Mouse (Mus musculus) left cerebral cortex, adult 8-10 months (tissue): ENCODE results near the gene Rapgef4. TPM values are rescaled to one million over a fixed set of nuclear protein-coding genes. Genes with fewer than 3 reads are reported as not detected.

ENCODE experiments used
- DNase-seq, 2 experiments: peaks; one replicate each; pipeline ENCODE4 v3.0.0; 2022; ENCODE audit warnings: low spot score in 2 of 2
- total RNA-seq, 4 experiments: library from RNA; stranded (reverse); gene quantifications; 2 replicates each; pipeline ENCODE4 v1.2.4; 2022

Rapgef4 gene
- total RNA-seq, 4 experiments from 2014 or later: 457 to 612 (median 529) TPM

DNA sequence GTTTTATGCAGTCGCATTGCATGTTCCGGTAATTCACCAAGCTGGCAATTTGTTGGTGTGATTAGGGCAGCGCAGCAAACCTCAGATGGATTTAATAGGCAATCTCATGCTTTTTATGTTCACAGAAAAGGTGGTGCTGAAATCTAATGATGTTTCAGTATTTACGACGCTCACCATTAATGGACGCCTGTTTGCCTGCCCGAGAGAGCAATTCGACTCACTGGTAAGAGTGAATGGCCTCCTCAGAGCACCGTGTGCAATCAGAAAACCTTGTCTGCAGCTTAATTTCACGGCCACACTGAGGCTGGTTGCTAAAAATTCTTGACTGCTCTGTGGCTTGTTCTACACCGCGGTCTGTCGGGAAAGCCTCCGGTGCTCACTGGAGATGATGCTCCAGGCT is 247.8 kb downstream of the Rapgef4 start:
- DNase-seq: no peak

DNA sequence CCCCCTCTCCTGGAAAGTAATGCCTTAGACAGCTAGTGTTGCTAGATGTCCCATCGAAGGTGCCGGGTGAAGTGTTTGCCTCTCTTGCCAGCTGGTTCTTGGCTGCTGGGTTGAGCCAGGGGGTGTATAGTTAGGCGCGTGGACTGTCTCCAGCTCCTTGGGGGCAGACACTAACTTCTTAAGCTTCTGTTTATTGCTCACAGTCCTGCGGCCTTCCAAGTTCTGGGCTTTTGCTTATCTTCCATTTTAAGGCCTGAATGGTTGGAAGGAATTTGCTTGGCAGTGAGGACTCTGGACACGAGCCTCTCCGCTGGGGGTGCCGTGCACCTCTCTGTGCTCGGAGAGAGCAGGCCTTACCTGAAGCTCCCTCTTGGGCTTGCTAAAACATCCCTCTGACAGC is 249.5 kb downstream of the Rapgef4 start:
- DNase-seq: no peak

DNA sequence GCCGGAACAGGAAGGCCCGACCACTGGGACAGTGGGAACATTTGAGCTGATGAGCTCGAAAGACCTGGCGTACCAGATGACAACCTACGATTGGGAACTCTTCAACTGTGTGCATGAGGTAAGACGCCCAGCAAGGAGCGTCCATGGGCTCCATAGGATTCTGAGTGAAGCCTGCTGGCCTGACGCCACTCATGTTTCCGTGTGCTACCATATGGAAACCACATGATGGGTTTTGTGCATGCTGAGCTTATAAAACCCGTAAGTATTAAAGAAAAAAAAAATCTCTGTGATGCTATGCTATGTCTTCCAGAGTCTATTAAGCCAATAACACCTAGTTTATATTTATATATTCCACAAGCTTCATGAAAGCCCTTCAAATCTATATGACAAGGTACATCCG is 253.0 kb downstream of the Rapgef4 start:
- DNase-seq: no peak

DNA sequence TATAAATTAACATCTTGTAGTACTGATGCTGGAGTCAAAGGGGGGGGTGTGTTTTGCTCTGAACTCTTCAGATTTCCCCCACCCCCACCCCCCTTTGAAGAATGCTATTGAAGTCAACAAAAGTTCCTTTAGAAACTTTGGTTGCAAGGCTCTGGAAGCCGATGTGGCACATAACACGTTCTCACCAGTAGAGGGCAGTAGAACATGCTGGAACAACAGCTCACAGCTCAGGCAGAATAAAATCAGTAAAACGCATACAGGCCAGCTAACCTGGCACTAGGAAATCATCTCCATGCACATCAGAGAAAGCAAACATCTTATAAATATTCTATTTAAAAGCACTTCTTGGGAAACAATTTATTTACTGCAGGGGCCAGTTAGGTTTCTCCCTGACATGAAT is 253.9 kb downstream of the Rapgef4 start:
- DNase-seq: peak; percentile 39 to 58

DNA sequence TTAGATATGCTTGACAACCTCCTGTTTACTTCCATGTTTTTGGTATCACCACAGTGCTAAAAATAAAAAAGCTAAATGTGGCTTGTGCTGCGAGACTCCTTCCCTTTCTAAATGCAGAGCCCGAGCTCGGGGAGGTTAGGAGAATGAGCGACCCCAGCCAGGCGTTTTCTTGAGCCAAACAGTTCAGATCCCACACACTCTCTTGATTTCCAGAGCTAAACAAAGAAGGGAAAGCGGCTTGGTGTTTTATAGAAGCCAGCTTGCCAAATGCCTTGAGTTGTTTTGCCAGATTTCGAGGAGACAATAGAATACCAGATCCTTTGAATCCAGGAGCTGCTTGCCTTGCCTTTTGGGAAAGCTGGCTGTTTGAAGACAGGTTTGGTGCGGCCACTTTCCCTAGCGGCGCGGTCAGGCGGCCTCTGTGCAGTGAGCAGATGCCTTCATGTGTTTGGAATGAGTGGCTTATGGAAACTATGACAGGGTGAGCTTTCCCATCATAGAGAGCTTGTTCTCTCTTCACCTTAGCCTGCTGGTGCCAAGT is 254.4 kb downstream of the Rapgef4 start:
- DNase-seq: no peak

DNA sequence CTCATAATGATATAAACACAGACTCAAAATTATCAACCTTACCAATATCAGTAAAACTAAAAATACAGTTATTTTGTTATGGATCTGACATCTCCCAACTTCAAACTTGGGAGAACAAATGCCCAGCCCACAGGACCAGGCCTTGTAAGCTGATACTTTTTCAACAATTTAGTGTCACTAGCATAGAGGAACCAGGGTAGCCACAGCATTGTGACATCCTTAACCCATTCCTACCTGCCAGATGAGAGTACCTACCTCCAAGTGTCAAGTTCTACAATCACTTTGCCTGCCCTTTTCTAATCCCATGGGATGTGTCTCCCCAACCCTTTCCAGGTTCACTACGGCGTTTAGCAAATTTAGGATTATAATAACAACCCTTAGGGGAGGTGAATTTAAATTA is 257.4 kb downstream of the Rapgef4 start:
- DNase-seq: no peak

DNA sequence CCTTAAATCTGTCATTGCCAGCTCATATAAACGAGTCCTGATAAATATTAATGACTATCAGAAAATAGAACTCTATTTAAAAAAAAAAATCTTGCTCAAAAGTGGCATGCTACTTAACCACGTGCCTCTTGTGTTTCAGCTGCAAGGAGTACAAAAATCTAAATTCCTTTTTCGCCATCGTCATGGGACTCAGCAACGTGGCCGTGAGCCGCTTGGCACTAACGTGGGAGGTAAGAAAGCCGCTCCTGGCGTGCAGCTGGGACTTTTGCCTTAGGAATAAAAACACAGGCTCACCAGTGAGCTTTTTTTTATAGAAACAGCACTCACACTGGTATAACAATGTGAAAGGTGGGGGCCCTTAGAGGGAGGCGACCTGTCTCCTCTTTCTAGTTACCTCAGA is 257.9 kb downstream of the Rapgef4 start:
- DNase-seq: no peak

DNA sequence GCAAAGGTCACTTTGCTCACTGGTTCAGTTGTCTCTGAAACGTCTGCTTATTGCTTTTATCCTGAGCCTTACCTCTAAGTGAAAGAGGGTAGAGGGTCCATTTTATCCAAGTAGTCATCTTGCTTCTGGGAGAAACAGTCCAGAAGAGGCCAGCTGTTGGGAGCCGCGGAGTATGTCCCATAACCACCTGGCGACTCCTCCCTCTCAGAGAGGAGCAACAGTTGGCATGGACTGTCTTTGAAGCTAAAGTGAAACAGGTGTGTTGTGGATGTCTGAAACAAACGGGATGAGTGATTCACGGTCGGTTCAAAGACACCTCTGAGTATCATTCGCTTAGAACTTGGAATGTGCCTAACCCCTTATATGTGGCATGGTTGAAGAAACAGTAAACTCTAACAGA is 258.4 kb downstream of the Rapgef4 start:
- no peak for DNase-seq

DNA sequence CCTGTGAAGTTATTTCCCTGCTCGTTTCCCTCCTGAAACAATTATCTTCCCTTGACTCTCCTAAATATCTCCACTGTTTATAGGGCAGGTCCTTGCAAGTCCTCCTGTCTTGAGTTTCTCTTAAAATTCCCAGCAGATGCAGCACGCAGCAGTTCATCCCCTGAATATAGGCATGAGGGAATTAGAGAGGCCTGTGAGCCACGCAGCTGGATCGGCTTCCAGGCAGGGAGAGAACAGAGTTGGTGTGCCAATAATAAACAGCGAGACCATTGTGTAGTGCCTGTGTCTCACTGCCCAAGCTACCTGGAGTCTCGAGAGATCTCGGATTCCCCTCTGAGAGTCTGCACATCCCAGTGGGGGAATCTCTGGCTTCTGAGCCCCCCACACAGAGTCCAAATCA is 259.0 kb downstream of the Rapgef4 start:
- no peak for DNase-seq

DNA sequence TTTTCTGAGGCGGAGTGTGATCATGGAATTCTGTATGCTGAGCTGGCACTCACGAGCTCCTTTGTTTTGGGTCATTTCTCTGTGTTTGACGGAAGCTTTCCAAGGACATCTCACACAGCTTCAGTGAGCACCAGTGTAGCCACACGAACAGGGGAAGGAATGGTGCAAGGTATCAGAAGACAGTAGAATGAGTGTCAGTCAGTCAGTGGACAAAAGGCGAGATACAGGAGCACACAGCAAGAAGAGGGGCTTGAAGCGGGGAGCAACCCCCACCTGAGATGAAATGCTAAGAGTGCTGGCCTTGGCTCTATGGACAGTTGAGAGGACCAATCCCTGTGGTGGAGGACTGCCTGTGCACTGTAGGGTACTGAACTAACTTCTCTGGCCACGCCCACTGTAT is 259.7 kb downstream of the Rapgef4 start:
- no peak for DNase-seq

DNA sequence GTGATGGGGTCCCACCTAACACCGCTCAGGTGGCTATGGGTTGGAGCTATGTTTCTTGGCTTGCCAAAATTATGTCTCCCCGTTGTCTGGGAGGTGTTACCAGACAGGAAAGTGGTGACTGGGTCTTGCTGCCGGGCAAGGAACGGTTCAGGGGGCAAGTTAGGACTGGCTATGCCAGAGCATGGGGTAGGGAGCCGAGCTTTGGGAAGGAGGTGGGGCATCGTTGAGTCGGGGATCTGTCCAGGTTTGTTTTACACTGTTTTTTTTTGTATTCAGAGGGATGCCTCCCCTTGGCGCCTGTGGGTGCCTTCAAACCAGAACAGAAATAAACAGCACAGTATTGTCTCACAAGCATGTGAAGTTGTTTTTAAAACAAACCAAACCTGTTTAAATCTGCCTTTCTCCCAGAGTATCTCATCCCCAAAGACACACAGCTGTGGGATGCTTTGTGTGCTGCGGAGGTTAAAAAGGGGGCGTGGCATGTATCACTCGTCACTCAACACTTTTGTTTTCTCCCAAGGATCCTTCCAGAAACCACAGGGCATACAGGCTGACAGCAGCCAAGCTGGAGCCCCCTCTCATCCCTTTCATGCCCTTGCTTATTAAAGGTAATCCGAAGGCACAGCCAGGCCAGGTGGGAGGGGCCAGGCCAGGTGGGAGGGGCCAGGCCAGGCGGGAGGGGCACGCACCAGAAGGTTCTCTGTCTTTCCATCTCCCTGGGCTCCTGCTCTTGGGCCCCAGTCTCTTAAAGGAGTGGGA is 260.9 kb downstream of the Rapgef4 start:
- no peak for DNase-seq

DNA sequence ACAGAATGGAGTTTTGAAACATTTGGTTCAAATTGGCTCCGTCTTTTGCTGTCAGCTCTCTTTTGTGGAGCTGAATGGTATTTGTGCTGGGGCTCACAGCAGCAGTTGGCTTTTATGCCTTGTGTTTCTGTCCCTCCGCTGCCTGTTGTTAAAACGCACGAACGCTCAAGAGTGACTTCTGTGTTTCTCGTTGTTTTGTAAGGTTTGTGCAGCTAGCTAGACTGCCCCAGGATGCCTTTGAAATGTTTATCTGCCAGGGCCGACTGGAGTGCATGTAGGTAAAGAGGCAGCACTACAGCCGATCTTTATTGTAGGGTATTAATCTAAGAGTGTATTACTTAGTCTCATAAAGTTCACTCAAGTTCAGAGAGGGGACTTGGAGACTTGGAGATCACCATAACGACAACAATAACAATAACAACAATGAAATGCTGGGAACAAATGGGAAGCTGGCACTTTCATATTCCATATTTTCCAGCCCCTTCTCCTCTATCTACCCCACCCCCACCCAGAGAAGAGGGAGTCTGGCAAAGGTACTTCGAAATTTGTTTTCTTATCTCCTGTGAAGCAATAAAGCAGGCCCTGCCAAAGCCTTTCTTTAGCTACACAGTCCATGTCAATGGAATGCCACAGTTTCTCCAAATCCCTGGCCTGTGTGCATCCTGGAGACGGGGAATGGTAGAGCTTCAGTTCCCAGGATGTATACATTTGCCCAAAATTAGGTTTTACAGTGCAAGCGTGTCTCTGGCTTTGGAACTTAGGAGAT is 262.1 kb downstream of the Rapgef4 start:
- DNase-seq: no peak

DNA sequence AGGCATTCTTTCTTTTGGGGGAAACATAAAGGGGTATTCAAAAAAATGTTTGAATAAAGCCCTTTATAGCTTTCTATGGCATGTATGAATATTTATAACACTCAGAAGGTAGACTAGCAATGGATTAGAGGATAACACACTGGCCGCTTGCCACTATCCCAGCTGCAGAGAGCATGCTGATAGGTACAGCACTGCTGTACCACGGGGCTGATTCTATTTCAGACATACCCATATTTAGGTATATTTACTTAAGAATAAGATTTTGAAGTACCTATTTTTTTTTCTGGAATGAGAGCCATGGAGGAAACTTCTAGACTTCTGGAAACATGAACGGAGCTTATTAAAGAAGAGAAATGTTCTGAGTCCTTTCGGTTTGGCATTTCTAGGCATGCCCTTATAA is 264.6 kb downstream of the Rapgef4 start:
- no peak for DNase-seq

DNA sequence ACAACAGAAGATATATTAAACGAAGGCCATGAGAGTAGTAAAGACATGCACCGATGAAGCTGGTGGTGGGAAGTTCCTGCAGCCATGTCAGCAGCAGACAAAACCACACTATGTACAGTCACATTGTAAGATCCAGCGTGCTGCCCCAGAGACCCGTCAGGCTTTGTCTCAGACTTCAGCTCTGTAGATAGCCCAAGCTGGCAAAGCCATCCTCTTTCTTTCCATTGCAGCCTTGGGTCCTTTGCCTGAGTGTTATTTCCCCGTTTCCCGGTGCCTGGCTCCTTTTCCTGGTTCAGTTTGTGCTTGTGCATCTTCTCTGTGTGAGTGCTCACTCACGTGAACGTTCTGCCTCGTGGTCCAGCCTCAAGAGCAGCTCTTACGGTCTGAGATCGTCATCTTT is 265.3 kb downstream of the Rapgef4 start:
- no peak for DNase-seq

DNA sequence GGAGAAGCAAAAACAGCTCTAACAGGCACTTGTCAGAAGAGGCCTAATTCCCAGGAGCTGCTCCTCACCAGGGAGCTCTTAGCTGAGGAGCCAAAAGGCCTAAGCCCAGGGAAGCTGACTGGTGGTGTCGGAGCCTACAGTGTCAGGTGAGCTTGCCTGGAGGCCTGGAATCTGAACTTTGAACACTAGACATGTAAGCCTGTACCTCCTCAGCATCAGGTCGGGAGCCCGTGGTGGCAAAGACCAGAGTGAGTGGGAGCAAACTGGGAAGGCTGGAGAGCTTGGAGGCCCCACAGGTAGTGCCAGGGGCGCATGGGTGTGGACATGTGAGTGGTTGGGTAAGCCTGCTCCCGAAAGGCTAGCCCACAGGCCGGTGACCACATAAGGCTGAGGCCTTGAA is 266.8 kb downstream of the Rapgef4 start:
- DNase-seq: no peak

DNA sequence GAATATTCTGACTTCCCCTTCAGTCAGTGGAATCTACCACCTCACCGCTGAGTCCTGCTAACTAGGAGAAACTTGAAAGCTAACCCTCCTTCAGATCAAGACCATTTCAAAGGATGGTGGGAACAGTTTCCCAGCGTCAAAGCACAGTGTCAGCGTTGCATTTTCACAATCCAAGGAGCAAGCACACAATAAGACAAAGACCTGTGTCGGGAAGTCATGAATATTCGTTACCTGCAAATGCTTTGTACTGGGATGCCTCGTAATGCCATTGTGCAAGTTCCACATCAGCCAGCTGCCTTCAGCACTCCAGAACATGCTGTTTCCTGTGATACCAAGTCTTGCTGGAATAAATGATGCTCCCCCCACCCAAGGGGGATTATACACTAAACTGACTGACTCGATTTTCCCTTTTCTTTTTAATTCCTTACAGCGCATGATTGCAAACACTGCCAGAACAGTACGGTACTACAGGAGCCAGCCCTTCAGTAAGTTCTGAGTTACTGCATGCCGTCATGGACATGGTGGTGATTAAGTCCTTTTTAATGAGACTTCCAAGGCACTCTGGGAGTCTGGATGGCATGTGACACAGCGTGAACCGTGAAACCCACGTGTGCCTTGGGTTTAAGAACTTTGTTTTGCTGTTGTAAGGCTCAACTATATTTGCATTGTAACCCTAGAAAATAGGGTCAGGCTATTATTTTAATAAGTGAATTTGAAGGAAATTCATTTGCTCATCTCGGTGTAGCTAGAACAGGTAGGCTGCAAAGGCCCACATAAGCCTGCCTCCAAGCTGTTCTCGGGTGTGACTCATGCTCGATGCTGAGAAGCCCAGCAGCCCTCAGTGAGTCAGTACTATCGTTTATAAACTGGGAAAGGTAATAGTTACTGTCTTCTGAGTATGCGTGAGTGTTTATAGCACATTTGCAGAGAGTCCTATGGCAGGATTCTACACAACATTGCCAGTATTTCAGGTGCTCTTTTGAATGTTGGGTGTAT is 271.8 kb downstream of the Rapgef4 start:
- DNase-seq: peak in 1 of 2 experiments; percentile 64

DNA sequence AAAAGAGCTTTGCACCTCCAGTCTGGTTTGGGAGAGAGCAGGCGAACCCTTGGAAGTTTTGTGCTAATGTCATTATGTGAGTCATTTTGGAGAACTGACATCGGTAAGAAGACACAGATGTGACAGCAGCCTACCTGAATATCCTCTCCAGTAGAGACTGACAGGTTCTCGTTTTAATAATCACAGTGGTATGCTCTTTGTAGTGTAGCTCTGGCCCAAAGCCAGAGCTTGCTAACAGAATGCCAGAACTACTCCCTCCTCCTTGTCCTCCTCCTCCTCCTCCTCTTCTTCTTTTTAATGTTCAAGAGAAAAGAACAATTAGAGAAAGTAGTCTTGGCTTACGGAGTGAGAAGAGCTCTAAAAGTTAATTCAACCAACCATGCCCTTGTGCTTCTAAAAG is 272.8 kb downstream of the Rapgef4 start:
- DNase-seq: no peak

DNA sequence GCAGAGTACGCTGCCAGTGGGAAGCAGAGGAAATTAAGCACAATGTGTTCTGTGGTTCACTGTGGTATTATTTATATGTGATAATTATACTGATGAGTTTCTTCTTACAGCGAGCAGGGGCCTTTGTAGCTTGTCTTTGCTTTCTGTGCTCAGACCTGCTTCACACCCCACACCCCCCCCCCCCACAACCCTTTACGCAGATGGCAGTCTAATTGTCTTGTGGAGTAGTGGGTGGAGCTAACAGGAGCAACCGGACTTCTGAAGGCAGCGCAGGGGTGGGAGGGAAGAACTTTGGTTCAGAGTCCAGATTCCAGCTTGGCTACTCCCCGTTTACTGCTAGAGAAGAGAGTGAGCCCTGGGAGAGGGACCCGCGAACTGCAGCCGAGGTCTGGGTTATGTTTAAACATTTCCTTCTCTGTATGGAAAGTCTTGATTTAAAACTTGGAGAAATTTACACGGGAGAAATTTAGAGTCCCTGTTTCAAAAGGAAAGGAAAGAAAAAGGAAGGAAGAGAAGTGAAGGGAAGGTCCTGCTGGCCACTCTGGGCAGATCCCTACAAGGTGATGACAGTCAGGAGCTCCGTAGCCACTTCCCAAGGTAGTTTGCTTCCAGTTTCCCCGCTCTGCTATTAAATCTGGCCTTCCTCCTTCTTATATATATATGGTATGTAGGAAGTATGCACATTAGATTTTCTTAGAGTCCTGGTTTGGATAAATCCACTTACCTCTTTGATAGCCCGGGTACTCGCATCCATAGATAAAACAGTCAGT is 274.0 kb downstream of the Rapgef4 start:
- no peak for DNase-seq

DNA sequence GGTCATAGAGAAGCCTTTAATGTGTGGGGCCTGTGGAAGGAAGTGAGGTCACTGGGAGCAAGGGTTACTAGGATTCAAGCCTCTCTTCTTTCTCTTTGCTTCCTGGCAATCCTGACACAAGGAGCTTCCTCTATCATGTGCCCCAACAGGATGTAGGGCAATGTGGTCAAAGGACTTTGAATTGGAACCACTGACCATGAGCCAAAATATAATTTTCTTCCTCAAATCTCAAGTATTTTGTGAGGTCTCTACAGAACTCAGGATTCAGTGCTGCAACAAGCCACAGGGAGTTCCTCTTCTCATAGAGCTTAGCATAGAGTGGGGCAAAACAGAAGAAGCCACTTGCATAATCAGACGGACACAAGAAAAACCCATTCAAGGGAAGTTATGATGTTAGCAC is 279.7 kb downstream of the Rapgef4 start:
- DNase-seq: no peak

DNA sequence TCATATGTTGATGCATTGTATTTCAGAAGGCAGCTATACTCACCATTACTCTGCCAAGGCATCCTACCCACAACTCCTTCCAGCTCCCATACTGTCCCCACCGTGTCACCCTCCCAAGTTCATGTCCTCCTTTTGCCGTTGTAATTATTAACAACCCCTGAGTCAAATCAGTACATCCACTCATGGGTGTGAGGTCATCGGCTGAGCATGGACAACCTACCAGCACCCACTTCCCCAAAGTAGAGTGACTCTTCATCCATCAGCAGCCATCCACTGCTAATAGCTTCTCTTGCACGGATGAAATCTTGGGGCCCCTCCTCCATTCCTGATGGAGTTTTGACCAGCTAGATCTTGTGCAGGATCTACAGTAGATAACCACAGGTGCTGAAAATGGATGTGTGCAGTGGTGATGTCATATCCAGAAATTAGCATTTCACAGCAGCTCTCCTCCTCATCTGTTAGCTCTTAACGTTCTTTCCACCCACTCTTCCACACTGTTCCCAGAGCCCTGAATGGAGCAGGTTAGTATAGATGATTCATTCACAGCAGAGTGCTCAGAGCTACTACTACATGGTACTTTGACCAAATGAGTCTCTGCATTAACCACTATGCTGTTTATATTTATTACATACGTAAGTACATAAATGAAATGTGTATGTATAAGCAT is 281.9 kb downstream of the Rapgef4 start:
- no peak for DNase-seq
